In the genomic region with DNA sequence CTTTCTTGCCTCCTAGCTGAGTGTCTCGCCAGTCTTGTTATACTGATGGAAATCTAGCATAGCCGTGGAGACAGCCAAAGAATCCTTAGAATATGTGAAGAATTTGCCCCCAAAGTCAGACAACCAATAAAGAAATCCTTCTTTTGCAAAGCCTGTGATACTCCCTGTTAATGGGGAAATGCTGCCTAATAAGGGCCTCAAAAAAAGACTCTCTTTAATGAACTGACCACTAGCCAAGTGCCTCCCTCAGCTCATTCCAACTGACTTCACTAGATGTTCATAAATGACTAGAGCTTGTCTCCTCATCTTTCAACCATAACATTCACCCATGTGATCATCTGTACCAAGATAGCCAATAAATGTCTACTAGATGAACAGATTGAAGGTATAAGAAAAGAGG, we compare ENCODE assay signal across 21 mouse cellular contexts.
"Had no signal": no experiment of that assay in that cellular context is flagged by ENCODE, and none has a peak within 500 bp of the region (broad histone marks: within the 10 kb centered on the region; RNA-seq: fewer than 3 reads in every experiment).

No protein-coding gene starts in this region.

- DNase-seq: gastrocnemius, postnatal 10 days; gastrocnemius, postnatal 36 days; heart, adult 18-20 months; heart, postnatal 10 days; kidney, adult 11 months; kidney, adult 8-10 months; kidney, postnatal 10 days; kidney, postnatal 25 days; layer of hippocampus, adult 9-11 months; layer of hippocampus, postnatal 36 days; left cerebral cortex, postnatal 4 days had no signal

- H3K4me2 ChIP-seq: heart, embryonic 12.5 days; hindbrain, embryonic 13.5 days; hindbrain, embryonic 15.5 days; limb, embryonic 13.5 days; limb, embryonic 15.5 days; liver, embryonic 12.5 days had no signal

- H3K9ac ChIP-seq: heart, embryonic 12.5 days; hindbrain, embryonic 13.5 days; hindbrain, embryonic 15.5 days; limb, embryonic 13.5 days; limb, embryonic 15.5 days; liver, embryonic 12.5 days; liver, embryonic 14.5 days had no signal

- H3K27ac ChIP-seq: heart, embryonic 10.5 days; hindbrain, embryonic 13.5 days; hindbrain, embryonic 15.5 days; hindbrain, postnatal 0 days; limb, embryonic 13.5 days; limb, embryonic 15.5 days; liver, embryonic 12.5 days; liver, embryonic 14.5 days had no signal

- H3K27me3 ChIP-seq: heart, embryonic 12.5 days; hindbrain, embryonic 13.5 days; hindbrain, embryonic 15.5 days; limb, embryonic 13.5 days; limb, embryonic 15.5 days; liver, embryonic 12.5 days had no signal

- H3K4me3 ChIP-seq: heart, embryonic 10.5 days; heart, embryonic 12.5 days; hindbrain, embryonic 13.5 days; hindbrain, embryonic 15.5 days; limb, embryonic 13.5 days; limb, embryonic 15.5 days; liver, embryonic 12.5 days had no signal

- H3K9me3 ChIP-seq: heart, embryonic 10.5 days; heart, embryonic 12.5 days; hindbrain, embryonic 13.5 days; hindbrain, embryonic 15.5 days; limb, embryonic 13.5 days; limb, embryonic 15.5 days; liver, embryonic 12.5 days had no signal

- H3K36me3 ChIP-seq: heart, embryonic 10.5 days; heart, embryonic 12.5 days; hindbrain, embryonic 13.5 days; hindbrain, embryonic 15.5 days; limb, embryonic 13.5 days; limb, embryonic 15.5 days; liver, embryonic 12.5 days had no signal

- ATAC-seq: hindbrain, postnatal 0 days; intestine, embryonic 16.5 days; liver, embryonic 12.5 days had no signal

- H3K4me1 ChIP-seq: heart, embryonic 10.5 days; heart, embryonic 12.5 days; hindbrain, embryonic 13.5 days; hindbrain, embryonic 15.5 days; limb, embryonic 13.5 days; limb, embryonic 15.5 days; liver, embryonic 12.5 days had no signal
